Mouse (Mus musculus): ENCODE results near the gene Sema5a. TPM values are rescaled to one million over a fixed set of nuclear protein-coding genes. Genes with fewer than 3 reads are reported as not detected.

Sema5a gene
- polyA plus RNA-seq, 1 experiment from 2014 or later = 3.5 TPM

DNA sequence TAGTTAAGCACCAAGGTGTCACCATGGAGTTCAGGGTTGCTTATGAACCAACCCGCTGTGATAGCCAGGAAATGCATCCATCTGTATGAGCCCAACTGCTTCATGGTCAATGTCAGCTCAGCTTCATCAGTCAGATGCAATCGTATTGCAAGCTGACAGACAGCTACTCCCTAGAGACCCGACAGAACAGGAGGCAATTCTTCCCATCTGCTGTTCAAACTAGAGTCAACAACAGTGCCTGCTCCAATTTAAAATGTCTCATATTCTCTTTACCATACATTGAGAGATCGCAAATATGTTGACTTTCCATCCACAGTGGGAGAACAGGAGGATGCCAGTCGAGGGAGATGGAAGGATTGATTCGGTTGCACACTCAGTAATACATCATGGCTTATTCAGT lies 329.7 kb downstream of the Sema5a start:
- no peak overlapping the region for H3K9ac ChIP-seq (ENCODE audit: low read length)

GRCm38 (mm10) chr15:32575212-32575611 lies 330.6 kb downstream of the Sema5a start:
- Histone ChIP-seq H3K9me3 (ENCODE audit: control insufficient read depth, low read length) (no peaks in the 10 kb centered on the region), H3K36me3 (ENCODE audit: control insufficient read depth, insufficient read depth, low read length) (no peaks in the 10 kb centered on the region), H3K9ac (ENCODE audit: low read length) (no peak overlapping the region), H3K27ac (ENCODE audit: low read depth, low read length) (no peak overlapping the region), H3K4me1 (ENCODE audit: control insufficient read depth, insufficient read depth, low read length) (no peaks in the 10 kb centered on the region), H3K4me2 (no peak overlapping the region), H3K4me3 (ENCODE audit: low read depth, low read length) (no peak overlapping the region), H3K27me3 (ENCODE audit: control insufficient read depth, insufficient read depth, low read length) (no peaks in the 10 kb centered on the region)
- 77% methylated on average over 2 of the region's 2 CpGs for whole genome bisulfite sequencing
- DNase-seq (ENCODE audit: low spot score, missing footprints) (peak; percentile 6), ATAC-seq (ENCODE audit: low FRiP score) (no peak)

More for the DNA sequence above, 329.7 kb downstream of the Sema5a start:
- H3K4me1 ChIP-seq (ENCODE audit: control insufficient read depth, insufficient read depth, low read length) = no peaks in the 10 kb centered on the region
- no peak overlapping the region for H3K4me2 ChIP-seq
- 81% methylated on average over 6 of the region's 6 CpGs for WGBS
- no peak overlapping the region for H3K4me3 ChIP-seq (ENCODE audit: low read depth, low read length)
- ATAC-seq (ENCODE audit: low FRiP score) (peak; percentile 62; the same call in 1 of the 2 replicates), DNase-seq (ENCODE audit: low spot score, missing footprints) (peak; percentile 77)
- H3K9me3 ChIP-seq (ENCODE audit: control insufficient read depth, low read length) = no peaks in the 10 kb centered on the region
- no peak overlapping the region for H3K27ac ChIP-seq (ENCODE audit: low read depth, low read length)
- no peaks in the 10 kb centered on the region for H3K36me3 ChIP-seq (ENCODE audit: control insufficient read depth, insufficient read depth, low read length)
- H3K27me3 ChIP-seq (ENCODE audit: control insufficient read depth, insufficient read depth, low read length) = no peaks in the 10 kb centered on the region

DNA sequence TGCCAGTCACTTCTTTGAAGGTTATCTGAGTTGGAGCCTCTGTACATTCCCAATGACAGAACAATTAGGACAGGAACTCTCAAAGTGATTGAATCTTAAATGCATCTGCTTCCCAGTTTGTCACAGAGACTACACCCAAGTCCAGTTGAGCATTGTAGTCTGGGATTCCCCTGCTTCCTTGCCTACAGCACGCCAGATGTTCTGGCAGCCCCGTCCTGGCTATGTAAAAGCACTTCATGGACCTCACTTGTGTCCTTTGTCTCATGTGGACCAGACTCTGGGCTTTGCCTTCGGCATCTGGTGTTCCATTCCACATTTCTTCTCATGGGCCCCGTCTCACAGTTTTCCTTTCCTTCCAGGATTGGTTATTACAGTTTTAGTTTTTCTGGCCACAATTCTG lies 334.7 kb downstream of the Sema5a start:
- Histone ChIP-seq H3K4me2 (no peak overlapping the region), H3K27me3 (ENCODE audit: control insufficient read depth, insufficient read depth, low read length) (no peaks in the 10 kb centered on the region), H3K4me1 (ENCODE audit: control insufficient read depth, insufficient read depth, low read length) (no peaks in the 10 kb centered on the region), H3K36me3 (ENCODE audit: control insufficient read depth, insufficient read depth, low read length) (no peaks in the 10 kb centered on the region), H3K27ac (ENCODE audit: low read depth, low read length) (no peak overlapping the region), H3K9me3 (ENCODE audit: control insufficient read depth, low read length) (no peaks in the 10 kb centered on the region), H3K9ac (ENCODE audit: low read length) (no peak overlapping the region), H3K4me3 (ENCODE audit: low read depth, low read length) (no peak overlapping the region)
- ATAC-seq (ENCODE audit: low FRiP score) = no peak
- WGBS = 86% methylated on average over 4 of the region's 4 CpGs
- DNase-seq (ENCODE audit: low spot score, missing footprints) = peak; percentile 49

DNA sequence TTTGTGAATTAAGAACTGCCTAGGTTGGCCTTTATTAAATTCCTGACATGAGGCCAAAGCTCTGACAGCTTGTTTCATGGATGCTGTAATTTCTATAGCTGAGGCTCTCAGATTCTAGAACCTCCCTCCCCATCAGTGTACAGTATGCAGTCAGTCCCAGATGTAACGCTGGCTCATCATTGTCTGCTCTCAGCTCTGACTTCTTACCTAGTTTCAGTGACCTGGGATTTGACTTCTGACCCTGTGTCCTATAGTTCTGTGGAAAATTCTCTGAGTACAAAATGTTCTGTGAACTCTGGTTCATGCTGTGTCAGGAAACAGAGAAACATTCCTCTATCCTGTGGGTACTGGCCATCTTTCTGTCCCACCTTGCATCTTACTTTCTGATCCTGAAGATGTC lies 346.0 kb downstream of the Sema5a start:
- no peaks in the 10 kb centered on the region for H3K4me1 ChIP-seq (ENCODE audit: control insufficient read depth, insufficient read depth, low read length)
- H3K9me3 ChIP-seq (ENCODE audit: control insufficient read depth, low read length) = no peaks in the 10 kb centered on the region
- no peaks in the 10 kb centered on the region for H3K36me3 ChIP-seq (ENCODE audit: control insufficient read depth, insufficient read depth, low read length)
- H3K4me2 ChIP-seq = no peak overlapping the region
- no peak overlapping the region for H3K4me3 ChIP-seq (ENCODE audit: low read depth, low read length)
- H3K27me3 ChIP-seq (ENCODE audit: control insufficient read depth, insufficient read depth, low read length) = no peaks in the 10 kb centered on the region
- H3K27ac ChIP-seq (ENCODE audit: low read depth, low read length) = no peak overlapping the region
- ATAC-seq (ENCODE audit: low FRiP score) (no peak), DNase-seq (ENCODE audit: low spot score, missing footprints) (no peak)
- no peak overlapping the region for H3K9ac ChIP-seq (ENCODE audit: low read length)
- WGBS = 84% methylated on average over 1 of the region's 1 CpGs

DNA sequence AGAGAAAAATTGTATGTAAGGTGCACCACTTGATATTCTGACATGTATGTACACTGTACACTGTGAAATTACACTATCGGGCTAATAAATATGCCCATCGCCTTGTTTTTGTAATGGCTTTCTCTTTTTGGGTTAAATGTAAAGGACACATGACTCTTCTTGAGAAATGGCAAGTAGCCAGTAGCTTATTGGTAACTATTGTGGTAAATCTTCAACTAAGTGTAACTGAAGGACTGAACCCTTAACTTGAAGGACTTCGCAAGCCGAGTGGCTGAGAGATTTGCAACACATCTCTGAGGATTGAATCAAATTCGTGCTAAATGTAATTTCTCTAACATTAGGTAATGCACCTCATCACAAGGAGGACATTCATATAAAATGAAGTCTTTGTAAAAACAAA lies 349.1 kb downstream of the Sema5a start:
- no peak overlapping the region for H3K27ac ChIP-seq (ENCODE audit: low read depth, low read length)
- no peak overlapping the region for H3K9ac ChIP-seq (ENCODE audit: low read length)
- no peaks in the 10 kb centered on the region for H3K4me1 ChIP-seq (ENCODE audit: control insufficient read depth, insufficient read depth, low read length)
- no peak overlapping the region for H3K4me3 ChIP-seq (ENCODE audit: low read depth, low read length)
- WGBS = 93% methylated on average over 5 of the region's 5 CpGs
- H3K4me2 ChIP-seq = no peak overlapping the region
- ATAC-seq (ENCODE audit: low FRiP score) (no peak), DNase-seq (ENCODE audit: low spot score, missing footprints) (no peak)
- H3K27me3 ChIP-seq (ENCODE audit: control insufficient read depth, insufficient read depth, low read length) = no peaks in the 10 kb centered on the region
- no peaks in the 10 kb centered on the region for H3K9me3 ChIP-seq (ENCODE audit: control insufficient read depth, low read length)
- H3K36me3 ChIP-seq (ENCODE audit: control insufficient read depth, insufficient read depth, low read length) = no peaks in the 10 kb centered on the region

- no peak overlapping the region for H3K27ac ChIP-seq (ENCODE audit: low read depth, low read length)
- H3K36me3 ChIP-seq (ENCODE audit: control insufficient read depth, insufficient read depth, low read length) = no peaks in the 10 kb centered on the region
- no peak overlapping the region for H3K9ac ChIP-seq (ENCODE audit: low read length)
- H3K4me1 ChIP-seq (ENCODE audit: control insufficient read depth, insufficient read depth, low read length) = no peaks in the 10 kb centered on the region
- H3K27me3 ChIP-seq (ENCODE audit: control insufficient read depth, insufficient read depth, low read length) = no peaks in the 10 kb centered on the region
- peak; percentile 47 for DNase-seq (ENCODE audit: low spot score, missing footprints)
- no peaks in the 10 kb centered on the region for H3K9me3 ChIP-seq (ENCODE audit: control insufficient read depth, low read length)
- no peak for ATAC-seq (ENCODE audit: low FRiP score)
- WGBS = 90% methylated on average over 6 of the region's 6 CpGs
- no peak overlapping the region for H3K4me3 ChIP-seq (ENCODE audit: low read depth, low read length)
- no peak overlapping the region for H3K4me2 ChIP-seq
Measured at GRCm38 (mm10) chr15:32596574-32596973, 352.0 kb downstream of the Sema5a start.

GRCm38 (mm10) chr15:32597189-32597588 lies 352.6 kb downstream of the Sema5a start:
- no peaks in the 10 kb centered on the region for H3K9me3 ChIP-seq (ENCODE audit: control insufficient read depth, low read length)
- no peaks in the 10 kb centered on the region for H3K4me1 ChIP-seq (ENCODE audit: control insufficient read depth, insufficient read depth, low read length)
- DNase-seq (ENCODE audit: low spot score, missing footprints) (peak; percentile 61), ATAC-seq (ENCODE audit: low FRiP score) (no peak)
- no peak overlapping the region for H3K4me2 ChIP-seq
- WGBS = 64% methylated on average over 3 of the region's 3 CpGs
- H3K9ac ChIP-seq (ENCODE audit: low read length) = no peak overlapping the region
- no peaks in the 10 kb centered on the region for H3K36me3 ChIP-seq (ENCODE audit: control insufficient read depth, insufficient read depth, low read length)
- no peak overlapping the region for H3K27ac ChIP-seq (ENCODE audit: low read depth, low read length)
- H3K4me3 ChIP-seq (ENCODE audit: low read depth, low read length) = no peak overlapping the region
- H3K27me3 ChIP-seq (ENCODE audit: control insufficient read depth, insufficient read depth, low read length) = no peaks in the 10 kb centered on the region

- 89% methylated on average over 3 of the region's 3 CpGs for WGBS
- DNase-seq (ENCODE audit: low spot score, missing footprints) (peak; percentile 66), ATAC-seq (ENCODE audit: low FRiP score) (no peak)
- no peak overlapping the region for H3K4me2 ChIP-seq
- H3K36me3 ChIP-seq (ENCODE audit: control insufficient read depth, insufficient read depth, low read length) = no peaks in the 10 kb centered on the region
- H3K9ac ChIP-seq (ENCODE audit: low read length) = no peak overlapping the region
- H3K4me1 ChIP-seq (ENCODE audit: control insufficient read depth, insufficient read depth, low read length) = no peaks in the 10 kb centered on the region
- H3K27me3 ChIP-seq (ENCODE audit: control insufficient read depth, insufficient read depth, low read length) = no peaks in the 10 kb centered on the region
- H3K9me3 ChIP-seq (ENCODE audit: control insufficient read depth, low read length) = no peaks in the 10 kb centered on the region
- H3K27ac ChIP-seq (ENCODE audit: low read depth, low read length) = no peak overlapping the region
- no peak overlapping the region for H3K4me3 ChIP-seq (ENCODE audit: low read depth, low read length)
Measured at GRCm38 (mm10) chr15:32607236-32607635, 362.6 kb downstream of the Sema5a start.

GRCm38 (mm10) chr15:32610776-32611175 lies 366.2 kb downstream of the Sema5a start:
- Histone ChIP-seq H3K4me2 (no peak overlapping the region), H3K4me3 (ENCODE audit: low read depth, low read length) (no peak overlapping the region), H3K27me3 (ENCODE audit: control insufficient read depth, insufficient read depth, low read length) (no peaks in the 10 kb centered on the region), H3K9me3 (ENCODE audit: control insufficient read depth, low read length) (no peaks in the 10 kb centered on the region), H3K4me1 (ENCODE audit: control insufficient read depth, insufficient read depth, low read length) (no peaks in the 10 kb centered on the region), H3K36me3 (ENCODE audit: control insufficient read depth, insufficient read depth, low read length) (no peaks in the 10 kb centered on the region), H3K27ac (ENCODE audit: low read depth, low read length) (no peak overlapping the region), H3K9ac (ENCODE audit: low read length) (no peak overlapping the region)
- peak; percentile 67 for DNase-seq (ENCODE audit: low spot score, missing footprints)
- WGBS = 87% methylated on average over 2 of the region's 2 CpGs
- no peak for ATAC-seq (ENCODE audit: low FRiP score)

GRCm38 (mm10) chr15:32611201-32611600 lies 366.6 kb downstream of the Sema5a start:
- ATAC-seq (ENCODE audit: low FRiP score) (no peak), DNase-seq (ENCODE audit: low spot score, missing footprints) (peak; percentile 49)
- Histone ChIP-seq H3K9me3 (ENCODE audit: control insufficient read depth, low read length) (no peaks in the 10 kb centered on the region), H3K4me2 (no peak overlapping the region), H3K27ac (ENCODE audit: low read depth, low read length) (no peak overlapping the region), H3K4me1 (ENCODE audit: control insufficient read depth, insufficient read depth, low read length) (no peaks in the 10 kb centered on the region), H3K4me3 (ENCODE audit: low read depth, low read length) (no peak overlapping the region), H3K36me3 (ENCODE audit: control insufficient read depth, insufficient read depth, low read length) (no peaks in the 10 kb centered on the region), H3K9ac (ENCODE audit: low read length) (no peak overlapping the region), H3K27me3 (ENCODE audit: control insufficient read depth, insufficient read depth, low read length) (no peaks in the 10 kb centered on the region)
- WGBS = 93% methylated on average over 7 of the region's 7 CpGs
